Mouse (Mus musculus): ENCODE measurements at regions not wholly inside any gene's neighbourhood (a gene's known extent, or its start where the extent isn't known, plus 50 kb on each side); places are given as distances from the start of the nearest gene placed in this dataset.

DNA sequence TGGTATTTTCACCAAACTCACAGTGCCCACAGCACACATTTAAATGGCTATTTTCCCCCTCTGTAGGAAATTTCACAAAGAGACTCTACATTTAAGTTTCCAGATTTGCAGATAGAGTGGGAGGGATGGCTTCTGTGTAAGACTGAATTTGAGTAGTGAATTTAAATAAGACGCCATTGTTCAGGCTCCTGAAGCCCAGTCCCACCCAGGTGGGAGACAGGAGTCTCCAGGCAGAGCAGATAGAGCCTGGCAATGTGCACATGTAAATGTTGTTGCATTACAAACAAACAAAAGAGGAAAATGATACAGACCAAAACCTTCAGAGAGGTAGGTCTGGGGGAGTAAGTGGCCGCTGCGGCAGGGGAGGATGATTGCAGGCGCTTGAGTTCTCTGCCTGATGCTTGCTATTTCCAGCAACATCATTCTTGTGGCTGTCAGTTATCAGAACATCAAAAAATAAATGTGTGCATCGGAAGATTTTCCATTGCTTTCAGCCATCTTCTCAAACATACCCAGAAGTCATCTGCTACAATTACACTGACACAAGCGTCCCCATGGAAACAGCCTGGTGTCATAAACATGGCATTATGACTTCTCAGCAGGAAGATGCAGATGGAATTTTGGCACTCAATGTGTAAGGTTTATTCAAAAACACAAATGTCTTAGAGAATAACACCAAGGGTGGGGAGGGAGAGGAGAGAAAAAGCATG is 318.5 kb downstream of the Phkb start:
- no peak for DNase-seq

GRCm38 (mm10) chr8:86147586-86147985 is 306.8 kb downstream of the Phkb start:
- no peak for DNase-seq

GRCm38 (mm10) chr8:86125244-86125643 is 284.5 kb downstream of the Phkb start:
- DNase-seq, result peak; percentile 95

DNA sequence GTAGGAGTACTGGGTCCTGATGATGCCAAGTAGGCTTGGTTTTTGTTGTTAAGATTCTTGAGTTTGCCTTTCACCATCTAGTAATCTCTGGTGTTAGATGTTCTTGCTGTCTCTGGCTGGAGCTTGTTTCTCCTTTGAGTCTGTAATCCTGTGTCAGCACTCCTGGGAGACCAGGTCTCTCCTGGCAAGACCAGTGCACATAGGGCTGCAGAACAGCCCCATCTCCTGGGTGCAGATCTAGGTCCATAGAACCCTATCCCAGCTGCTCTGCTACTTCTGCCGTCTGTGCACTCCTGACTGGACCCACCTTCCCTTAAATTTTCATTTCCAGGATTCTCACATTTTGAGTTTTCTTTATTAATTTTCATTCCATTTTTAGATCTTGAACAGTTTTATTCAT is 283.9 kb downstream of the Phkb start:
- peak; percentile 61 for DNase-seq

All from cerebellum, adult 9-10 months (tissue).